Mouse (Mus musculus): ENCODE measurements around the gene Garnl3.

Garnl3 gene

GRCm38 (mm10) chr2:33131500-33132092, at the start of gene Garnl3:
Gene Garnl3 (minus strand): TSS chr2:33131654.
- peak; percentile 64 to 73 for DNase-seq (ENCODE audit: low spot score in 2 of 2)

GRCm38 (mm10) chr2:33179930-33180630, 48.6 kb upstream of the Garnl3 start:
- no peak for DNase-seq (ENCODE audit: low spot score in 2 of 2)

- DNase-seq (ENCODE audit: low spot score in 2 of 2): no peak
Measured at GRCm38 (mm10) chr2:33179171-33179929, 47.9 kb upstream of the Garnl3 start.

GRCm38 (mm10) chr2:33178243-33178932, 46.9 kb upstream of the Garnl3 start:
- no peak for DNase-seq (ENCODE audit: low spot score in 2 of 2)

- no peak for DNase-seq (ENCODE audit: low spot score in 2 of 2)
Measured at GRCm38 (mm10) chr2:33177443-33178242, 46.2 kb upstream of the Garnl3 start.

GRCm38 (mm10) chr2:33176921-33177320, 45.5 kb upstream of the Garnl3 start:
- DNase-seq (ENCODE audit: low spot score in 2 of 2): no peak

GRCm38 (mm10) chr2:33176516-33176915, 45.1 kb upstream of the Garnl3 start:
- DNase-seq (ENCODE audit: low spot score in 2 of 2): no peak

GRCm38 (mm10) chr2:33173686-33174085, 42.2 kb upstream of the Garnl3 start:
- DNase-seq (ENCODE audit: low spot score in 2 of 2): no peak

- DNase-seq (ENCODE audit: low spot score in 2 of 2): no peak
Measured at GRCm38 (mm10) chr2:33173126-33173525, 41.7 kb upstream of the Garnl3 start.

GRCm38 (mm10) chr2:33170777-33171565, 39.5 kb upstream of the Garnl3 start:
- no peak for DNase-seq (ENCODE audit: low spot score in 2 of 2)

GRCm38 (mm10) chr2:33169445-33169844, 38.0 kb upstream of the Garnl3 start:
- DNase-seq (ENCODE audit: low spot score in 2 of 2): no peak

- no peak for DNase-seq (ENCODE audit: low spot score in 2 of 2)
Measured at GRCm38 (mm10) chr2:33167060-33167459, 35.6 kb upstream of the Garnl3 start.

- DNase-seq (ENCODE audit: low spot score in 2 of 2): no peak
Measured at GRCm38 (mm10) chr2:33165710-33166374, 34.4 kb upstream of the Garnl3 start.

- DNase-seq (ENCODE audit: low spot score in 2 of 2): no peak
Measured at GRCm38 (mm10) chr2:33165229-33165628, 33.8 kb upstream of the Garnl3 start.

GRCm38 (mm10) chr2:33164646-33165045, 33.2 kb upstream of the Garnl3 start:
- no peak for DNase-seq (ENCODE audit: low spot score in 2 of 2)

GRCm38 (mm10) chr2:33162126-33162525, 30.7 kb upstream of the Garnl3 start:
- DNase-seq (ENCODE audit: low spot score in 2 of 2): no peak

GRCm38 (mm10) chr2:33160326-33160973, 29.0 kb upstream of the Garnl3 start:
- no peak for DNase-seq (ENCODE audit: low spot score in 2 of 2)

- no peak for DNase-seq (ENCODE audit: low spot score in 2 of 2)
Measured at GRCm38 (mm10) chr2:33159593-33159992, 28.1 kb upstream of the Garnl3 start.

- DNase-seq (ENCODE audit: low spot score in 2 of 2): no peak
Measured at GRCm38 (mm10) chr2:33158895-33159294, 27.4 kb upstream of the Garnl3 start.

All from natural killer cell, adult 2 months (primary cell).